Mouse (Mus musculus): ENCODE measurements around the gene Cyp2s1.

- no peak for TF ChIP-seq TAL1 (IDR thresholded peaks at IDR 0.05; ENCODE audit: low read length)
- no peak for TF ChIP-seq GATA1 (IDR thresholded peaks at IDR 0.05; ENCODE audit: low read length)
Measured at GRCm38 (mm10) chr7:25844885-25845284, 28.2 kb upstream of the Cyp2s1 start.

All from erythroblast, embryonic 14.5 days (primary cell).